Mouse (Mus musculus): ENCODE data around the gene Ttc8.

GRCm38 (mm10) chr12:98996581-98996988, 76.2 kb downstream of the Ttc8 start:
- no peak for TF ChIP-seq EP300 (optimal IDR thresholded peaks at IDR 0.05)
- TF ChIP-seq CTCF (IDR thresholded peaks at IDR 0.05; ENCODE audit: low read depth): no peak

Data from stomach, postnatal 0 days (tissue).